Mouse (Mus musculus) limb, embryonic 10.5 days (tissue): ENCODE data around the gene Gabbr1. TPM values are rescaled to one million over a fixed set of nuclear protein-coding genes. Genes with fewer than 3 reads are reported as not detected.

Source experiments
- DNase-seq: peaks from one replicate; pipeline ENCODE4 v3.0.0-alpha.2; 2017; ENCODE audit warnings: low spot score
- H3K27ac ChIP-seq: fragments of 300-500 bp; sonication (generic); 2 replicates; pipeline ENCODE4 v1.5.1; 2016; ENCODE audit warnings: mild to moderate bottlenecking
- H3K27me3 ChIP-seq: fragments of 300-500 bp; sonication (generic); 2 replicates; pipeline ENCODE4 v1.6.1; 2016; ENCODE audit warnings: low read depth, mild to moderate bottlenecking; ENCODE audit not compliant: poor library complexity, severe bottlenecking
- H3K36me3 ChIP-seq: fragments of 300-500 bp; sonication (generic); 2 replicates; pipeline ENCODE4 v1.6.1; 2016; ENCODE audit warnings: mild to moderate bottlenecking, moderate library complexity
- H3K4me1 ChIP-seq: fragments of 300-500 bp; sonication (generic); 2 replicates; pipeline ENCODE4 v1.6.1; 2016
- H3K4me3 ChIP-seq: fragments of 300-500 bp; sonication (generic); 2 replicates; pipeline ENCODE4 v1.5.1; 2016; ENCODE audit warnings: mild to moderate bottlenecking, moderate library complexity
- H3K9me3 ChIP-seq: fragments of 300-500 bp; sonication (generic); replicated peaks from 2 replicates; pipeline ENCODE4 v1.6.1; 2016; ENCODE audit warnings: mild to moderate bottlenecking
- WGBS: fragments of 180-500 bp; shearing (Covaris S2); methylation state at CpG from one replicate; pipeline ENCODE4 v1.1.7; 2016; 5-methylcytosine and 5-hydroxymethylcytosine counted together
- polyA plus RNA-seq: library from polyadenylated mRNA; unstranded; fragments of >200 nt; fragmentation: Nextera tagmentation; extraction: Ambion mirVana; gene quantifications from 2 replicates; pipeline ENCODE4 v1.2.1, GENCODE M21; 2016

Gabbr1 gene
- polyA plus RNA-seq, 1 experiment from 2014 or later, result 9.0 TPM

DNA sequence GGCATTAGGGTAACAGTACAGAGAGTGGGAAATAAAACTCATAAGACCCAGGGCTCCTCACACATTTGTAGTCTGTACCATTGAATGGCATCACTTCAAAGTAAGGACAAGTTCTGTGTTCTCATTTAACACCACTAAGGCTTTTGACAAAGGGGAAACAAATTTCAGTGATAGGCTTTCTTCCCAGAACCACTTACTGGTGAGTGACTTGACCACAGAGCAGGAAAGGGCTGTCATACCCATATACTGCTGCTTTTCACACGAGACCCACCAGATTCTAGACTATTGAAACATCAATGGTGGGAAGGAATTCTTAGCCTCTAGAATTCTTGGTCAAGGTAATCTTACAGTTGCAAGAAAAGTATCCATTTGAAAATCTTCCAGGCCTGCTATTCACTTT is 46.4 kb downstream of the Gabbr1 start:
- DNase-seq, result no peak
- Histone ChIP-seq H3K36me3 (no peaks in the 10 kb centered on the region), H3K4me3 (no peak overlapping the region), H3K27me3 (no peaks in the 10 kb centered on the region), H3K9me3 (no peaks in the 10 kb centered on the region), H3K27ac (no peak overlapping the region), H3K4me1 (no peaks in the 10 kb centered on the region)
- 79% methylated on average over 1 of the region's 1 CpGs for WGBS

DNA sequence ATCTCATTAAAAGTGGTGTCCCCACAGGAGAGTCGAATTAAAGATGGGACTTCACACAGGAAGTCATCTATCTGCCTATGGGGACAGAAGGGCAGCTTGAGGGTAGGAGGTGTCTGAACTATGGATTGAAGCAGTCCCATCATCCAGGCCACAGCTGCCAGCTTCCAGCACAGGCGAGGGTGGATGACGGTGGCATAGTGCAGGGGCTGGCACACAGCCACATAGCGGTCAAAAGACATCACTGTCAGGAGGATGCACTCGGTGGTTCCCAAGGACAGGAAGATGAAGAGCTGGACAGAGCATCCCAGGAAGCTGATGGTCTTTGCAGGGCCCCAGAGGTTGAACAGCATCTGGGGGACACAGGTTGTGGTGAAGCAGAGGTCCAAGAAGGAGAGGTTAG is 47.5 kb downstream of the Gabbr1 start:
- 83% methylated on average over 5 of the region's 5 CpGs for WGBS
- H3K27me3 ChIP-seq, result no peaks in the 10 kb centered on the region

DNA sequence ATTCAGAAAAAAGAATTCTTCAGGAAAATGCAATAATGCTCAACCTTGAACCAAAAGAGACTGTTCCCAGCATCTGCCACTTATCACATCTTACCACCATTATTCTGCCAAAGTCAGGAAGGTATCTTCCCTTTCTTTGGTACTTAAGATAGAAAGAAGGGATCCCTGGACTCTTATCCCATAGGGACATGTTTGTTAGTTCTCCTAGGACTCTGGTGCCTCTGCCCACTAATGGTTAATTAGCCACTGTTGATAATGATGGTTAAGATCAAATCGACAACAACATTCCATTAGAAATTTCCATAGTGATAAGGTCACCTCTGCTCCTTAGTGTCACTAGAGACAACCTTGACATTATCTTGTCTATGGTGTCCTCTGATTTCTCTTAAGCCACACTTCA is 52.4 kb downstream of the Gabbr1 start, which contains the start of gene Olfr91:
Gene Olfr91, minus strand, starts transcription at position 101 of the 400 bp plus-strand sequence.
- H3K4me1 ChIP-seq, result no peaks in the 10 kb centered on the region
- H3K36me3 ChIP-seq, result no peaks in the 10 kb centered on the region
- no peaks in the 10 kb centered on the region for H3K9me3 ChIP-seq
- no peak within 1 kb of the TSS for H3K4me3 ChIP-seq
- WGBS, result 88% methylated on average over 1 of the region's 1 CpGs
- no peak within 1 kb of the TSS for H3K27ac ChIP-seq
- H3K27me3 ChIP-seq, result no peaks in the 10 kb centered on the region
- DNase-seq, result no peak

More for the DNA sequence above, 47.5 kb downstream of the Gabbr1 start:
- H3K4me1 ChIP-seq, result no peaks in the 10 kb centered on the region
- DNase-seq, result no peak
- no peaks in the 10 kb centered on the region for H3K9me3 ChIP-seq
- H3K27ac ChIP-seq, result no peak overlapping the region
- H3K4me3 ChIP-seq, result no peak overlapping the region
- no peaks in the 10 kb centered on the region for H3K36me3 ChIP-seq

DNA sequence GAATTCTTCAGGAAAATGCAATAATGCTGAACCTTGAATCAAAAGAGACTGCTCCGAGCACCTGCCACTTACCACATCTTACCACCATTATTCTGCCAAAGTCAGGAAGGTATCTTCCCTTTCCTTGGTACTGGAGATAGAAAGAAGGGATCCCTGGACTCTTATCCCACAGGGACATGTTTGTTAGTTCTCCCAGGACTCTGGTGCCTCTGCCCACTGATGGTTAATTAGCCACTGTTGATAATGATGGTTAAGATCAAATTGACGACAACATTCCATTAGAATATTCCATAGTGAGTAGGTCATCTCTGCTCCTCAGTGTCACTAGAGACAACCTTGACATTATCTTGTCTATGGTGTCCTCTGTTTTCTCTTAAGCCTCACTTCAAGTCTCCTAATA is 74.2 kb downstream of the Gabbr1 start, which contains the start of gene Olfr92:
Gene Olfr92, minus strand, starts transcription at position 101 of the 400 bp plus-strand sequence.
- H3K36me3 ChIP-seq, result no peaks in the 10 kb centered on the region
- H3K27ac ChIP-seq, result no peak within 1 kb of the TSS
- WGBS, result 90% methylated on average over 2 of the region's 2 CpGs
- H3K4me3 ChIP-seq, result no peak within 1 kb of the TSS
- no peaks in the 10 kb centered on the region for H3K4me1 ChIP-seq
- H3K27me3 ChIP-seq, result no peaks in the 10 kb centered on the region
- DNase-seq, result no peak
- no peaks in the 10 kb centered on the region for H3K9me3 ChIP-seq

Other genes with a start within 250 kb of the Gabbr1 start
- gene H2-M10.6, start 233.8 kb upstream of the Gabbr1 start, polyA plus RNA-seq, result not detected in 2 replicates
- 36.7 and 48.1 TPM in 2 replicates for gene Trim26, start 208.8 kb upstream of the Gabbr1 start, polyA plus RNA-seq
- 0.18 and 0.30 TPM in 2 replicates for gene Trim15, start 178.8 kb upstream of the Gabbr1 start, polyA plus RNA-seq
- 5.1 and 5.8 TPM in 2 replicates for gene Trim10, start 176.4 kb upstream of the Gabbr1 start, polyA plus RNA-seq
- gene Trim40, start 155.8 kb upstream of the Gabbr1 start, polyA plus RNA-seq, result not detected in 2 replicates
- not detected in 2 replicates for gene Trim31, start 147.8 kb upstream of the Gabbr1 start, polyA plus RNA-seq
- gene Rnf39, start 103.0 kb upstream of the Gabbr1 start, polyA plus RNA-seq, result 0.13 and 0.45 TPM in 2 replicates
- 152 and 174 TPM in 2 replicates for gene Ppp1r11, start 94.2 kb upstream of the Gabbr1 start, polyA plus RNA-seq
- gene Znrd1, start 87.4 kb upstream of the Gabbr1 start, polyA plus RNA-seq, result 107 and 114 TPM in 2 replicates
- 8.9 and 9.5 TPM in 2 replicates for gene Znrd1as, start 87.4 kb upstream of the Gabbr1 start, polyA plus RNA-seq
- not detected in 2 replicates for gene 2410137M14Rik, start 64.7 kb upstream of the Gabbr1 start, polyA plus RNA-seq
- 0.55 and 1.2 TPM in 2 replicates for gene H2-M5, start 56.4 kb upstream of the Gabbr1 start, polyA plus RNA-seq
- gene Zfp57, start 44.8 kb upstream of the Gabbr1 start, polyA plus RNA-seq, result 69.9 and 92.6 TPM in 2 replicates
- gene Mog, start 22.6 kb upstream of the Gabbr1 start, polyA plus RNA-seq, result 0.08 and 0.20 TPM in 2 replicates
- 0.06 TPM in 1 of 2 replicates, not detected in the other for gene Olfr90, start 42.5 kb downstream of the Gabbr1 start, polyA plus RNA-seq
- gene Olfr91, start 52.3 kb downstream of the Gabbr1 start, polyA plus RNA-seq, result 0.05 TPM in 1 of 2 replicates, not detected in the other
- gene Olfr92, start 74.1 kb downstream of the Gabbr1 start, polyA plus RNA-seq, result not detected in 2 replicates
- gene Olfr93, start 115.5 kb downstream of the Gabbr1 start, polyA plus RNA-seq, result not detected in 2 replicates
- gene Ubd, start 147.9 kb downstream of the Gabbr1 start, polyA plus RNA-seq, result not detected in 2 replicates
- not detected in 2 replicates for gene Olfr94, start 155.0 kb downstream of the Gabbr1 start, polyA plus RNA-seq
- gene Olfr95, start 167.2 kb downstream of the Gabbr1 start, polyA plus RNA-seq, result not detected in 2 replicates
- gene Olfr96, start 174.2 kb downstream of the Gabbr1 start, polyA plus RNA-seq, result not detected in 2 replicates
- gene Olfr97, start 191.4 kb downstream of the Gabbr1 start, polyA plus RNA-seq, result not detected in 2 replicates
- not detected in 2 replicates for gene Olfr98, start 217.8 kb downstream of the Gabbr1 start, polyA plus RNA-seq
- 0.64 and 0.74 TPM in 2 replicates for gene H2-M3, start 224.3 kb downstream of the Gabbr1 start, polyA plus RNA-seq
- gene Olfr99, start 237.5 kb downstream of the Gabbr1 start, polyA plus RNA-seq, result not detected in 2 replicates